Mouse (Mus musculus) heart, embryonic 16.5 days (tissue): ENCODE data around the gene Nlrc5. TPM values are rescaled to one million over a fixed set of nuclear protein-coding genes. Genes with fewer than 3 reads are reported as not detected.

ENCODE experiments used
- ATAC-seq: fragments of 200-750 bp; cut with Nextera tagmentation; replicated peaks from 2 replicates; pipeline ENCODE4 v1.8.0; 2017; ENCODE audit warnings: moderate number of reproducible peaks; ENCODE audit not compliant: insufficient read depth, low FRiP score; ENCODE audit errors: extremely low read depth
- H3K27ac ChIP-seq: fragments of 300-500 bp; sonication (generic); 2 replicates; pipeline ENCODE4 v1.5.1; 2014; ENCODE audit warnings: mild to moderate bottlenecking, low read length, control low read depth, moderate library complexity
- H3K27me3 ChIP-seq: fragments of 300-500 bp; sonication (generic); 2 replicates; pipeline ENCODE4 v1.6.1; 2014; ENCODE audit warnings: low read length, mixed read lengths; ENCODE audit not compliant: control insufficient read depth, insufficient read depth
- H3K36me3 ChIP-seq: fragments of 300-500 bp; sonication (generic); 2 replicates; pipeline ENCODE4 v1.6.1; 2014; ENCODE audit not compliant: control insufficient read depth, insufficient read depth
- H3K4me1 ChIP-seq: fragments of 300-500 bp; sonication (generic); 2 replicates; pipeline ENCODE4 v1.6.1; 2014; ENCODE audit warnings: low read length, mixed read lengths; ENCODE audit not compliant: control insufficient read depth, insufficient read depth
- H3K4me2 ChIP-seq: fragments of 300-500 bp; sonication (generic); 2 replicates; pipeline ENCODE4 v1.6.1; 2014; ENCODE audit warnings: low read depth, mild to moderate bottlenecking, control low read depth, low read length
- H3K4me3 ChIP-seq: fragments of 300-500 bp; sonication (generic); 2 replicates; pipeline ENCODE4 v1.5.1; 2014; ENCODE audit warnings: mild to moderate bottlenecking, control low read depth, low read length
- H3K9ac ChIP-seq: fragments of 300-500 bp; sonication (generic); 2 replicates; pipeline ENCODE4 v1.6.1; 2014; ENCODE audit warnings: low read length, control low read depth
- H3K9me3 ChIP-seq: fragments of 300-500 bp; sonication (generic); replicated peaks from 2 replicates; pipeline ENCODE4 v1.6.1; 2016; ENCODE audit warnings: low read length; ENCODE audit not compliant: control insufficient read depth
- WGBS: fragments of 180-500 bp; shearing (Covaris S2); extraction: QIAGEN DNeasy Blood & Tissue Kit; methylation state at CpG from one replicate; pipeline ENCODE4 v1.1.7; 2014; 5-methylcytosine and 5-hydroxymethylcytosine counted together
- polyA plus RNA-seq: library from polyadenylated mRNA; unstranded; fragments of >200 nt; fragmentation: Nextera tagmentation; extraction: Ambion mirVana; gene quantifications from 2 replicates; pipeline ENCODE4 v1.2.1, GENCODE M21; 2015

Gene Nlrc5
- polyA plus RNA-seq, result 0.51 and 1.1 TPM in 2 replicates

DNA sequence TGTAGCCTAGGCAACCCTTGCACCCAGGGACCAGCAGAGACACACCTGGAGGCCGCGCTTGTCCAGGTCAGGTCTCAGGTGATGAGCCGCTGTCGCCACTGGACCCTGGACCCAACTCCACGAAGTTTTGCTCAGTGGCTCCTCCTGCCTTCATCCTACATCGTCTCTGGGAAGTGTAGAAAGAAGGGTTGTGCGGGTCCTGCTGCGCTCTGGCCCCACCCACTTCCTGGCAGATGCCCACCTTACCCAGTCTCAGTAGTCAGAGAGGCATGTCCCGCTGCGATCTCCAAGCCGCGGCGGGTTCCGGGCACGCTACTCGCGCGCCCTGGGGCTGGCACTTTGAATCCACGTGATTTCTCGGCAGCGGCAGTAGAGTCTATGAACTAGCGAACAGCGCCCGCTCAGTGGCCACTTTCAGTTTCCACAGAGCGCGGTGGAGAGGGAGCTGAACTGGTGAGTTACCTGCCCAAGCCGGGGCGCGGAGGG lies at the start of gene Nlrc5:
Nlrc5 (plus strand) TSS at position 376 of the 486 bp plus-strand sequence.
- Histone ChIP-seq H3K9ac (peak within 1 kb of the TSS; percentile 65), H3K4me3 (peak within 1 kb of the TSS; percentile 63), H3K9me3 (no peaks in the 10 kb centered on the region), H3K36me3 (no peaks in the 10 kb centered on the region), H3K4me1 (peaks cover 8% of the 10 kb centered on the region; the same call in 1 of the 2 replicates), H3K27ac (no peak within 1 kb of the TSS), H3K27me3 (peaks cover 13% of the 10 kb centered on the region), H3K4me2 (peak within 1 kb of the TSS; percentile 95)
- 2% methylated on average over 29 of the region's 29 CpGs for WGBS
- peak; percentile 75 for ATAC-seq

DNA sequence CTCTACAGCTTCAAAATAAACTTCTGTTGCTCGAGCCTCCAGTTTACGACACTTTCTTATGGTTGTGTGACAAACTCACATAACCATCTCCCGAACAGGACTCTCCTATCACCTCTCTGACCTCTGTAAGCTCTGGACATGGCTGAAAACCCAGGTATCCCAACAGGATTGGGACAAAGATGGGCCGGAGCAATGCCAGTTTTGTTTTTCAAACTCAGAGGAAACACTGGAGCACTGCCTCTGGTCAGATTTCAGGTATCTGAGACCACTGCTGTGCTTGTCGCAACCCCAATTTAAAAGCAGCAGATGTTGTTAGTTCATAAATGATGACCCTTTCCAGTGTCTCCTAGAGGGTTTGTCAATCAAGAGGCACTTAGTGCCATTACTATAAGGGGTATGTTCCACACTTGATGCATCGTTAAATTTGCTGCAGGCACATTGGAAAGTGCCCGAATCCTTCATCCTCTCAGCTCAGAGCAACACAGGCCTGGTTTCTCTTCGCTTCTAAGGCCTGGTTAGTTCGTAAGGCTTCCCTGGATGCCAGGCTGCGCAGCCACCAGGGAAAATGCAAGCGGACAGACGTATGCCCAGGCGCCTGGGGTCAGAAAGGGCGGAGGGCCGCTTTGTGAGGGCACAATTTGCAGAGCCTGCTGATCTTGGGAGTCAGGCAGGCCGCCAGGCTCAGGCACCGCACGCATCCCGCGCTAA lies 48.5 kb upstream of the Nlrc5 start:
- WGBS, result 26% methylated on average over 20 of the region's 20 CpGs
- Histone ChIP-seq H3K4me2 (peak overlapping the region; percentile 75), H3K9ac (peak overlapping the region; percentile 96), H3K4me1 (peaks cover 12% of the 10 kb centered on the region), H3K36me3 (peaks cover 14% of the 10 kb centered on the region), H3K9me3 (no peaks in the 10 kb centered on the region), H3K27me3 (no peaks in the 10 kb centered on the region), H3K27ac (peak overlapping the region; percentile 85), H3K4me3 (peak overlapping the region; percentile 73)
- peak; percentile 11 for ATAC-seq

GRCm38 (mm10) chr8:94386214-94387026 lies 47.7 kb upstream of the Nlrc5 start, which contains the start of gene Herpud1:
TSS of gene Herpud1 (plus strand) at chr8:94386438.
- under 1% methylated on average over 64 of the region's 65 CpGs for WGBS
- H3K4me3 ChIP-seq, result peak within 1 kb of the TSS; percentile 73
- peaks cover 12% of the 10 kb centered on the region for H3K4me1 ChIP-seq
- H3K27me3 ChIP-seq, result no peaks in the 10 kb centered on the region
- peaks cover 21% of the 10 kb centered on the region for H3K36me3 ChIP-seq
- peak within 1 kb of the TSS; percentile 93 for H3K27ac ChIP-seq
- peak; percentile 99 for ATAC-seq
- H3K4me2 ChIP-seq, result peak within 1 kb of the TSS; percentile 75
- H3K9me3 ChIP-seq, result no peaks in the 10 kb centered on the region
- peak within 1 kb of the TSS; percentile 96 for H3K9ac ChIP-seq

GRCm38 (mm10) chr8:94387027-94387684 lies 47.0 kb upstream of the Nlrc5 start:
- Histone ChIP-seq H3K27me3 (no peaks in the 10 kb centered on the region), H3K9ac (peak overlapping the region; percentile 93), H3K4me2 (peak overlapping the region; percentile 75), H3K4me1 (peaks cover 12% of the 10 kb centered on the region), H3K27ac (peak overlapping the region; percentile 93), H3K4me3 (peak overlapping the region; percentile 73), H3K9me3 (no peaks in the 10 kb centered on the region), H3K36me3 (peaks cover 29% of the 10 kb centered on the region)
- WGBS, result under 1% methylated on average over 25 of the region's 25 CpGs
- peak; percentile 60 for ATAC-seq

GRCm38 (mm10) chr8:94387785-94388184 lies 46.4 kb upstream of the Nlrc5 start:
- H3K4me1 ChIP-seq, result peaks cover 14% of the 10 kb centered on the region
- no peaks in the 10 kb centered on the region for H3K27me3 ChIP-seq
- peak overlapping the region; percentile 93 for H3K27ac ChIP-seq
- H3K9ac ChIP-seq, result peak overlapping the region; percentile 93
- peak overlapping the region; percentile 73 for H3K4me3 ChIP-seq
- H3K4me2 ChIP-seq, result peak overlapping the region; percentile 75
- WGBS, result 20% methylated on average over 6 of the region's 6 CpGs
- peaks cover 35% of the 10 kb centered on the region for H3K36me3 ChIP-seq
- no peaks in the 10 kb centered on the region for H3K9me3 ChIP-seq
- ATAC-seq, result no peak

- no peaks in the 10 kb centered on the region for H3K27me3 ChIP-seq
- no peak overlapping the region for H3K4me3 ChIP-seq
- peaks cover 15% of the 10 kb centered on the region for H3K4me1 ChIP-seq
- H3K27ac ChIP-seq, result no peak overlapping the region
- no peak overlapping the region for H3K9ac ChIP-seq
- H3K4me2 ChIP-seq, result no peak overlapping the region
- ATAC-seq, result no peak
- WGBS, result 86% methylated on average over 6 of the region's 6 CpGs
- H3K36me3 ChIP-seq, result peaks cover 49% of the 10 kb centered on the region
- H3K9me3 ChIP-seq, result no peaks in the 10 kb centered on the region
Measured at GRCm38 (mm10) chr8:94389531-94389930, 44.6 kb upstream of the Nlrc5 start.

DNA sequence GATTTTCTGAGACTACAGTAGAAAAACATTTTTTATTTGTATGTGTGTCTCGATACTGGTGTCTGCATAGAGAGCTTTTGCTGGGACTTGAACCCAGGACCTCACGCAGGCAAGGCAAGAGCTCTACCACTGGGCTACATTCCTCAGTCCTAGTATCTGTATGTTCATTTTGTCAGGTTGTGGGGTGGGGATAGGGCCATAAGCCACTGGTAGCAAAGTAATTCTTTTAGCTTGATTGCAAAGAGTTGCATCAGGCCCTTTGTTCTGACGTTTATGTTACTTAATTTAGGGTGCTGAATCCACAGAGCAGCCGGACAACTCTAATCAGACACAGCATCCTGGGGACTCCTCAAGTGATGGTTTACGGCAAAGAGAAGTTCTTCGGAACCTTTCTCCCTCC lies 43.7 kb upstream of the Nlrc5 start:
- Histone ChIP-seq H3K4me2 (no peak overlapping the region), H3K4me1 (peaks cover 14% of the 10 kb centered on the region), H3K27ac (no peak overlapping the region), H3K36me3 (peaks cover 58% of the 10 kb centered on the region), H3K4me3 (no peak overlapping the region), H3K9ac (no peak overlapping the region), H3K27me3 (no peaks in the 10 kb centered on the region), H3K9me3 (no peaks in the 10 kb centered on the region)
- WGBS, result 86% methylated on average over 6 of the region's 6 CpGs
- ATAC-seq, result no peak

GRCm38 (mm10) chr8:94390910-94391309 lies 43.2 kb upstream of the Nlrc5 start:
- no peaks in the 10 kb centered on the region for H3K9me3 ChIP-seq
- H3K36me3 ChIP-seq, result peaks cover 61% of the 10 kb centered on the region
- WGBS, result 95% methylated on average over 8 of the region's 8 CpGs
- H3K27ac ChIP-seq, result no peak overlapping the region
- H3K4me3 ChIP-seq, result no peak overlapping the region
- no peak for ATAC-seq
- no peaks in the 10 kb centered on the region for H3K27me3 ChIP-seq
- H3K4me1 ChIP-seq, result peaks cover 9% of the 10 kb centered on the region
- no peak overlapping the region for H3K9ac ChIP-seq
- H3K4me2 ChIP-seq, result no peak overlapping the region
